In genomic region chr2:155436445-155436844, GRCm38 (mm10) we compare ENCODE assay signal across 9 mouse cellular contexts. TPM values are rescaled to one million over a fixed set of nuclear protein-coding genes. Genes with fewer than 3 reads are reported as not detected.
DNase-seq lines count a peak whose midpoint lies in the region; ATAC-seq and TF ChIP-seq lines count a peak whose summit lies in the region.
"Had no signal": no experiment of that assay in that cellular context is flagged by ENCODE, and none has a peak within 500 bp of the region (broad histone marks: within the 10 kb centered on the region; RNA-seq: fewer than 3 reads in every experiment).

No protein-coding gene starts in this region.

- no peak overlapping the region for H3K9ac ChIP-seq in heart, adult 2 months (ENCODE audit: low read depth, low read length)

- peak; percentile 76 for TF ChIP-seq CTCF in heart, adult 2 months (IDR thresholded peaks at IDR 0.05)
- TF ChIP-seq CTCF in thymus, adult 2 months (IDR thresholded peaks at IDR 0.05; ENCODE audit: borderline replicate concordance, control insufficient read depth, extremely low read depth, insufficient read depth, low read length, poor library complexity): no peak

- DNase-seq in heart, adult 2 months: no peak
- DNase-seq in heart, adult 9 months (ENCODE audit: low spot score in 2 of 2): no peak
- DNase-seq in thymus, adult 2 months: peak; percentile 35
- DNase-seq in thymus, postnatal 36 days: no peak
- DNase-seq in thymus, postnatal 25 days: peak; percentile 21
- no peak for DNase-seq in layer of hippocampus, postnatal 14 days (ENCODE audit: low spot score in 2 of 2)
- DNase-seq: kidney, adult 11 months had no signal

- H3K36me3 ChIP-seq in heart, adult 2 months (ENCODE audit: control insufficient read depth, insufficient read depth, low read length): peaks cover 14% of the 10 kb centered on the region
- H3K36me3 ChIP-seq in thymus, adult 2 months (ENCODE audit: control insufficient read depth, insufficient read depth, low read length): peaks cover 34% of the 10 kb centered on the region

- TF ChIP-seq POLR2A in heart, adult 2 months (IDR thresholded peaks at IDR 0.05; ENCODE audit: insufficient read depth, low read depth, low read length): no peak
- no peak for TF ChIP-seq POLR2A in thymus, adult 2 months (IDR thresholded peaks at IDR 0.05; ENCODE audit: control insufficient read depth, extremely low read depth, insufficient read depth, low read length, poor library complexity)

- H3K4me1 ChIP-seq in heart, adult 2 months (ENCODE audit: control insufficient read depth, insufficient read depth, low read length): no peaks in the 10 kb centered on the region
- H3K4me1 ChIP-seq in thymus, adult 2 months (replicated peaks; ENCODE audit: control insufficient read depth, insufficient read depth, low read length): no peaks in the 10 kb centered on the region

- intact Hi-C loops in heart, adult 2 months (cut with DNase I): no loop called here

- 0 out of 2 replicates have a peak, but pooled peaks cover 1% of the 10 kb centered on the region for H3K79me2 ChIP-seq in heart, adult 2 months (replicated peaks; ENCODE audit: control insufficient read depth, insufficient read depth, low read length)

- no peak for TF ChIP-seq EP300 in heart, adult 2 months (IDR thresholded peaks at IDR 0.05; ENCODE audit: insufficient read depth, low read depth, low read length)

- no peaks in the 10 kb centered on the region for H3K27me3 ChIP-seq in heart, adult 2 months (ENCODE audit: control insufficient read depth, insufficient read depth, low read length)
- no peaks in the 10 kb centered on the region for H3K27me3 ChIP-seq in thymus, adult 2 months (ENCODE audit: control insufficient read depth, insufficient read depth, low read length)

- no peak overlapping the region for H3K4me3 ChIP-seq in heart, adult 2 months
- no peak overlapping the region for H3K4me3 ChIP-seq in thymus, adult 2 months (ENCODE audit: control insufficient read depth, insufficient read depth, low read length)

- ATAC-seq in granulocyte monocyte progenitor cell, adult 5-6 weeks (replicated peaks; ENCODE audit: poor library complexity, severe bottlenecking): peak; percentile 37; the same call in 1 of the 2 replicates
- ATAC-seq in monocyte, adult 5-6 weeks (replicated peaks; ENCODE audit: insufficient number of reproducible peaks, low FRiP score, low TSS enrichment, poor library complexity, severe bottlenecking): no peak

- H3K27ac ChIP-seq in heart, adult 2 months: no peak overlapping the region
- H3K27ac ChIP-seq in thymus, adult 2 months (ENCODE audit: control insufficient read depth, insufficient read depth, low read length): no peak overlapping the region

RNA-seq across cellular contexts. Expression of gene Ncoa6, which starts 37.2 kb away (rescaled TPM):
- 10 to 100 TPM; 20.5 to 22.9 TPM for total RNA-seq in heart, adult 2 months (2021)
- polyA plus RNA-seq in heart, adult 2 months (2012; rRNA removed): 17.8 and 25.2 TPM in 2 replicates
- polyA plus RNA-seq in thymus, adult 2 months (2012; rRNA removed): 32.8 and 40.5 TPM in 2 replicates
- total RNA-seq in granulocyte monocyte progenitor cell, adult 5-6 weeks (2014; fragmentation: Nextera tagmentation): 59.4 and 61.0 TPM in 2 replicates
- total RNA-seq in granulocyte monocyte progenitor cell, adult 5-6 weeks (2017): 14.2 and 15.8 TPM in 2 replicates
- total RNA-seq in layer of hippocampus, postnatal 14 days (2021): 10 to 100 TPM; 61.1 to 71.8 TPM
- 10.9 to 39.1 TPM (median 15.5 TPM) in 3 replicates for total RNA-seq in monocyte, adult 5-6 weeks (2017)

RNA-seq across cellular contexts. Expression of gene Trp53inp2, which starts 55.6 kb away (rescaled TPM):
- total RNA-seq in heart, adult 2 months (2021): 100 to 1,000 TPM; 457 to 512 TPM
- polyA plus RNA-seq in heart, adult 2 months (2012; rRNA removed): 410 and 615 TPM in 2 replicates
- polyA plus RNA-seq in thymus, adult 2 months (2012; rRNA removed): 85.4 and 89.8 TPM in 2 replicates
- 0.23 and 0.95 TPM in 2 replicates for total RNA-seq in granulocyte monocyte progenitor cell, adult 5-6 weeks (2014; fragmentation: Nextera tagmentation)
- total RNA-seq in granulocyte monocyte progenitor cell, adult 5-6 weeks (2017): 2.9 and 4.8 TPM in 2 replicates
- 100 to 1,000 TPM; 235 TPM for total RNA-seq in layer of hippocampus, postnatal 14 days (2021)
- total RNA-seq in monocyte, adult 5-6 weeks (2017): 17.6 to 83.5 TPM (median 20.0 TPM) in 3 replicates

Comparison
In these comparisons a context has a peak if more than half of its experiments do, and no peak if none do; other contexts are left out.
1. DNase-seq: peak in thymus, adult 2 months (single experiment) and thymus, postnatal 25 days (single experiment); none in heart, adult 2 months (0 of 2), heart, adult 9 months (0 of 2), thymus, postnatal 36 days (0 of 2) and layer of hippocampus, postnatal 14 days (0 of 2).